Mouse (Mus musculus): ENCODE measurements around the gene Adh6b. TPM values are rescaled to one million over a fixed set of nuclear protein-coding genes. Genes with fewer than 3 reads are reported as not detected.

Adh6b gene
- polyA plus RNA-seq, 1 experiment from 2014 or later: 0.30 TPM

Other genes starting within 250 kb of the Adh6b start
- gene Trmt10a, start 198.3 kb upstream of the Adh6b start, polyA plus RNA-seq (2015; fragmentation: Nextera tagmentation; extraction: Ambion mirVana): 4.5 and 4.8 TPM in 2 replicates
- gene Mttp, start 196.8 kb upstream of the Adh6b start, polyA plus RNA-seq (2015; fragmentation: Nextera tagmentation; extraction: Ambion mirVana): 45.6 and 48.8 TPM in 2 replicates
- not detected in 2 replicates for gene 4930579F01Rik, start 147.9 kb upstream of the Adh6b start, polyA plus RNA-seq (2015; fragmentation: Nextera tagmentation; extraction: Ambion mirVana)
- gene Adh7, start 124.0 kb upstream of the Adh6b start, polyA plus RNA-seq (2015; fragmentation: Nextera tagmentation; extraction: Ambion mirVana): 0.27 and 0.37 TPM in 2 replicates
- 101 and 138 TPM in 2 replicates for gene Adh1, start 80.8 kb upstream of the Adh6b start, polyA plus RNA-seq (2015; fragmentation: Nextera tagmentation; extraction: Ambion mirVana)
- not detected in 2 replicates for gene Adh6a, start 28.5 kb upstream of the Adh6b start, polyA plus RNA-seq (2015; fragmentation: Nextera tagmentation; extraction: Ambion mirVana)
- gene Adh4, start 73.7 kb downstream of the Adh6b start, polyA plus RNA-seq (2015; fragmentation: Nextera tagmentation; extraction: Ambion mirVana): 0.06 and 0.09 TPM in 2 replicates
- gene Adh5, start 101.3 kb downstream of the Adh6b start, polyA plus RNA-seq (2015; fragmentation: Nextera tagmentation; extraction: Ambion mirVana): 178 and 180 TPM in 2 replicates
- gene Metap1, start 147.7 kb downstream of the Adh6b start, polyA plus RNA-seq (2015; fragmentation: Nextera tagmentation; extraction: Ambion mirVana): 19.0 and 21.2 TPM in 2 replicates
- gene Eif4e, start 184.4 kb downstream of the Adh6b start, polyA plus RNA-seq (2015; fragmentation: Nextera tagmentation; extraction: Ambion mirVana): 133 and 145 TPM in 2 replicates